Mouse (Mus musculus) embryo, embryonic 11.5 days (tissue): ENCODE results near the gene Lnx2.

Experiments
- DNase-seq: peaks from one replicate; pipeline ENCODE4 v3.0.0-alpha.2; 2012; ENCODE audit warnings: low read depth, low spot score

The Lnx2 gene

GRCm38 (mm10) chr5:147077305-147078034 is 1.1 kb upstream of the Lnx2 start:
- DNase-seq = peak; percentile 76

GRCm38 (mm10) chr5:147076799-147077165 is 396 bp upstream of the Lnx2 start, which contains the start of gene Polr1d:
TSS of gene Polr1d (plus strand) at chr5:147077050.
- DNase-seq = no peak

- DNase-seq = no peak
Measured at GRCm38 (mm10) chr5:147075103-147076025, 1.0 kb downstream of the Lnx2 start.

- DNase-seq = no peak
Measured at GRCm38 (mm10) chr5:147073805-147074204, 2.6 kb downstream of the Lnx2 start.

- DNase-seq = no peak
Measured at GRCm38 (mm10) chr5:147071886-147072285, 4.5 kb downstream of the Lnx2 start.

GRCm38 (mm10) chr5:147070791-147071516 is 5.4 kb downstream of the Lnx2 start:
- DNase-seq = no peak

- DNase-seq = no peak
Measured at GRCm38 (mm10) chr5:147068876-147069275, 7.5 kb downstream of the Lnx2 start.

GRCm38 (mm10) chr5:147066965-147067364 is 9.4 kb downstream of the Lnx2 start:
- no peak for DNase-seq

GRCm38 (mm10) chr5:147066129-147066528 is 10.3 kb downstream of the Lnx2 start:
- no peak for DNase-seq

- DNase-seq = no peak
Measured at GRCm38 (mm10) chr5:147063215-147063661, 13.1 kb downstream of the Lnx2 start.

GRCm38 (mm10) chr5:147060024-147060423 is 16.4 kb downstream of the Lnx2 start:
- no peak for DNase-seq

- DNase-seq = no peak
Measured at GRCm38 (mm10) chr5:147059319-147059718, 17.1 kb downstream of the Lnx2 start.

GRCm38 (mm10) chr5:147058661-147059060 is 17.7 kb downstream of the Lnx2 start:
- no peak for DNase-seq

GRCm38 (mm10) chr5:147057626-147058414 is 18.6 kb downstream of the Lnx2 start:
- no peak for DNase-seq

GRCm38 (mm10) chr5:147056712-147057290 is 19.6 kb downstream of the Lnx2 start:
- no peak for DNase-seq

GRCm38 (mm10) chr5:147055572-147056245 is 20.7 kb downstream of the Lnx2 start:
- DNase-seq = no peak

- no peak for DNase-seq
Measured at GRCm38 (mm10) chr5:147054747-147055270, 21.6 kb downstream of the Lnx2 start.

GRCm38 (mm10) chr5:147054328-147054727 is 22.1 kb downstream of the Lnx2 start:
- DNase-seq = no peak

- DNase-seq = no peak
Measured at GRCm38 (mm10) chr5:147053481-147053880, 22.9 kb downstream of the Lnx2 start.

GRCm38 (mm10) chr5:147053071-147053470 is 23.3 kb downstream of the Lnx2 start:
- no peak for DNase-seq
